Mouse (Mus musculus): ENCODE measurements around the gene Dnajc27. TPM values are rescaled to one million over a fixed set of nuclear protein-coding genes. Genes with fewer than 3 reads are reported as not detected.

The Dnajc27 gene
- total and polyA plus RNA-seq, 3 experiments: 7.9 to 10.1 (median 9.8) TPM

DNA sequence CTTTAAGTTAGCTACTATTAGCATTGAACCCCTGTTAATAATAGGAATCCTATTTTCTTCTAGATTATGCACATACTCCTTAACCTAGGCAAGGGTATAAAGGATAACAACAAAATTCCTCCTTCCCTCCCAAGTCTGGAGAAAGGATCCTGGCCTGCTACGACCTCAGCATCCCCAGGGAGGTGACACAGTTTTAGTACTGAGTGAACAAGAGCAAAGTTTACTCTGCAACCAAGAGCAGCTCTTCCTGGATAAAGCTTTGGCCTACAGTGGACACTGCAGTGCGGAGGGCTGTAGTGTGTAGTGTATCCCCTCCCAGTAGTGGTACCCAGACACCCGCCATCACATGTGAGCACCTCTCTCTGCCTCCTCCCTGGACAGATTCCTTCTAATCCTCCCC, 69.6 kb downstream of the Dnajc27 start:
- Histone ChIP-seq H3K4me1 (ENCODE audit: control insufficient read depth in 1 of 2, insufficient read depth in 2 of 2) (no peaks in the 10 kb centered on the region), H3K9me3 (replicated peaks; ENCODE audit: low read length) (no peaks in the 10 kb centered on the region), H3K79me2 (replicated peaks; ENCODE audit: control insufficient read depth, extremely low read depth, insufficient read depth, poor library complexity, severe bottlenecking) (no peaks in the 10 kb centered on the region), H3K9ac (ENCODE audit: insufficient read depth, low read depth) (no peak overlapping the region), H3K27ac (ENCODE audit: insufficient read depth, low read depth) (no peak overlapping the region), H3K4me2 (ENCODE audit: insufficient read depth, low read depth, poor library complexity, severe bottlenecking) (no peak overlapping the region), H3K27me3 (replicated peaks) (no peaks in the 10 kb centered on the region), H3K36me3 (replicated peaks in 1 of 2; ENCODE audit: control insufficient read depth in 1 of 2, insufficient read depth in 1 of 2, low read length in 1 of 2) (no peaks in the 10 kb centered on the region), H3K4me3 (replicated peaks in 1 of 3; ENCODE audit: low read depth in 2 of 3, low read length in 2 of 3, poor library complexity in 1 of 3) (no peak overlapping the region)
- in situ Hi-C loops (cut with MboI; ENCODE audit: low pct_ligation_motif_present, low pct_unique_long_range_greater_than_20kb, low sequenced_read_pairs): no loop called here
- DNase-seq (ENCODE audit: extremely low read depth): no peak
- dilution Hi-C loops (cut with MboI; ENCODE audit: extremely low pct_ligation_motif_present, extremely low pct_unique_long_range_greater_than_20kb, low sequenced_read_pairs): no loop called here
- no peak for TF ChIP-seq KAT2A (IDR thresholded peaks at IDR 0.05; ENCODE audit: insufficient replicate concordance, low read length)
- no peak for TF ChIP-seq RAD21 (IDR thresholded peaks at IDR 0.05; ENCODE audit: low read depth, low read length)
- TF ChIP-seq NRF1 (IDR thresholded peaks at IDR 0.05; ENCODE audit: low read depth, low read length): no peak
- no peak for TF ChIP-seq MAX (IDR thresholded peaks at IDR 0.05; ENCODE audit: low read length)
- TF ChIP-seq BHLHE40 (IDR thresholded peaks at IDR 0.05; ENCODE audit: low read depth, low read length): no peak

DNA sequence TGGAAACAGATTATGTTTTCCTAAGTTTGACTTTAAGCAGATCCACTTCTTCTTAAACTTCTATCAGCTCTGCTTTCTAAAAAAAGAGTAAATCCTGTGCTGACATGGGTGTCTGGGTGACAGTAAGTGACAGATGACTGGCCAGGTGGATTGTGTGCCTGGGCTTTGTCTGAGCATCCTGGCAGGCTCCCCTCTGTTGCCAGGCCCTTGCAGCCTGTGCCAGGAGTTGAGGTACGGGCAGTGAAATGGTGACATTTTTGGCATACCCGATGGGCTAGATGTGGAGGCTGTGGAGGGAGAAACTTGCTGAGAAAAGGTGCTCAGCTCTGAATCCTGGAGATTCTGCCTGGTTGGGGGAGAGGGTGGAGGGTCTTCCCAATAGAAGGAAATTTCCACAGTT, 75.1 kb downstream of the Dnajc27 start:
- H3K36me3 ChIP-seq (replicated peaks in 1 of 2; ENCODE audit: control insufficient read depth in 1 of 2, insufficient read depth in 1 of 2, low read length in 1 of 2): no peaks in the 10 kb centered on the region
- TF ChIP-seq EP300 (IDR thresholded peaks at IDR 0.05; ENCODE audit: low read length): no peak
- no peak for TF ChIP-seq IRF4 (IDR thresholded peaks at IDR 0.05; ENCODE audit: low read depth, low read length)
- DNase-seq (ENCODE audit: extremely low read depth): no peak
- H3K9ac ChIP-seq (ENCODE audit: insufficient read depth, low read depth): no peak overlapping the region
- H3K79me2 ChIP-seq (replicated peaks; ENCODE audit: control insufficient read depth, extremely low read depth, insufficient read depth, poor library complexity, severe bottlenecking): no peaks in the 10 kb centered on the region
- H3K27ac ChIP-seq (ENCODE audit: insufficient read depth, low read depth): no peak overlapping the region
- H3K27me3 ChIP-seq (replicated peaks): no peaks in the 10 kb centered on the region
- H3K4me3 ChIP-seq (replicated peaks in 1 of 3; ENCODE audit: low read depth in 2 of 3, low read length in 2 of 3, poor library complexity in 1 of 3): no peak overlapping the region
- H3K9me3 ChIP-seq (replicated peaks; ENCODE audit: low read length): no peaks in the 10 kb centered on the region
- no peak overlapping the region for H3K4me2 ChIP-seq (ENCODE audit: insufficient read depth, low read depth, poor library complexity, severe bottlenecking)
- in situ Hi-C loops (cut with MboI; ENCODE audit: low pct_ligation_motif_present, low pct_unique_long_range_greater_than_20kb, low sequenced_read_pairs): no loop called here
- no peaks in the 10 kb centered on the region for H3K4me1 ChIP-seq (ENCODE audit: control insufficient read depth in 1 of 2, insufficient read depth in 2 of 2)
- dilution Hi-C loops (cut with MboI; ENCODE audit: extremely low pct_ligation_motif_present, extremely low pct_unique_long_range_greater_than_20kb, low sequenced_read_pairs): no loop called here

DNA sequence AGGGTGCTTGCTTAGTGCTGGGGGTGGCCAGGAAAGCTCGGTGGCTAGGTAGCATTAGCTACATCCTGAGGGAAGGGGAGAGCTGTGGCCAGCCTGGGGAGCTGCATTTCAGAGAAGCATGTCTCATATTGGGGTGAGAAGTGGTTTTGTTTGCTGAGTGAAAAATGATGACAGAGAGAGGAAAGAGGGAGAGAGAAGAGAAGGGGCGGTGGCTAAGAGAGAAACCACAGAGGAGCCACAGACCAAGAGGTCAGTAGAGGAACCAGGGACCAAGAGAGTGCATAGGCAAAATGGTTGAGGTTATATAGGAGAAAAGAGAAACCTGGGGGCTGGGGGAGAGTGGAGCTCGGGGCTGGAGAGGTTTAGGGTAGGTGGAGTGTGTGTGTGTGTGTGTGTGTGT, 75.8 kb downstream of the Dnajc27 start:
- no peak overlapping the region for H3K4me3 ChIP-seq (replicated peaks in 1 of 3; ENCODE audit: low read depth in 2 of 3, low read length in 2 of 3, poor library complexity in 1 of 3)

More for the DNA sequence above, 75.8 kb downstream of the Dnajc27 start:
- Histone ChIP-seq H3K27me3 (replicated peaks) (no peaks in the 10 kb centered on the region), H3K9ac (ENCODE audit: insufficient read depth, low read depth) (no peak overlapping the region), H3K4me1 (ENCODE audit: control insufficient read depth in 1 of 2, insufficient read depth in 2 of 2) (no peaks in the 10 kb centered on the region), H3K79me2 (replicated peaks; ENCODE audit: control insufficient read depth, extremely low read depth, insufficient read depth, poor library complexity, severe bottlenecking) (no peaks in the 10 kb centered on the region), H3K27ac (ENCODE audit: insufficient read depth, low read depth) (no peak overlapping the region), H3K4me2 (ENCODE audit: insufficient read depth, low read depth, poor library complexity, severe bottlenecking) (no peak overlapping the region), H3K9me3 (replicated peaks; ENCODE audit: low read length) (no peaks in the 10 kb centered on the region), H3K36me3 (replicated peaks in 1 of 2; ENCODE audit: control insufficient read depth in 1 of 2, insufficient read depth in 1 of 2, low read length in 1 of 2) (no peaks in the 10 kb centered on the region)
- TF ChIP-seq JUN (IDR thresholded peaks at IDR 0.05; ENCODE audit: insufficient read depth, low read depth, low read length): no peak
- TF ChIP-seq SMC3 (IDR thresholded peaks at IDR 0.05; ENCODE audit: low read depth, low read length): no peak
- no peak for TF ChIP-seq HCFC1 (IDR thresholded peaks at IDR 0.05; ENCODE audit: low read depth, low read length)
- no peak for TF ChIP-seq ZKSCAN1 (IDR thresholded peaks at IDR 0.05; ENCODE audit: borderline replicate concordance, low read depth, low read length)
- no peak for TF ChIP-seq UBTF (IDR thresholded peaks at IDR 0.05; ENCODE audit: low read depth, low read length)
- TF ChIP-seq MAFK (IDR thresholded peaks at IDR 0.05; ENCODE audit: insufficient replicate concordance, low read length): no peak
- no peak for TF ChIP-seq BHLHE40 (IDR thresholded peaks at IDR 0.05; ENCODE audit: low read depth, low read length)
- no peak for TF ChIP-seq MAZ (IDR thresholded peaks at IDR 0.05; ENCODE audit: low read depth, low read length)
- TF ChIP-seq ZC3H11A (IDR thresholded peaks at IDR 0.05; ENCODE audit: low read depth, low read length): no peak
- dilution Hi-C loops (cut with MboI; ENCODE audit: extremely low pct_ligation_motif_present, extremely low pct_unique_long_range_greater_than_20kb, low sequenced_read_pairs): no loop called here
- in situ Hi-C loops (cut with MboI; ENCODE audit: low pct_ligation_motif_present, low pct_unique_long_range_greater_than_20kb, low sequenced_read_pairs): no loop called here
- DNase-seq (ENCODE audit: extremely low read depth): no peak
